ENCODE assay signal across 10 mouse cellular contexts in the genomic region with DNA sequence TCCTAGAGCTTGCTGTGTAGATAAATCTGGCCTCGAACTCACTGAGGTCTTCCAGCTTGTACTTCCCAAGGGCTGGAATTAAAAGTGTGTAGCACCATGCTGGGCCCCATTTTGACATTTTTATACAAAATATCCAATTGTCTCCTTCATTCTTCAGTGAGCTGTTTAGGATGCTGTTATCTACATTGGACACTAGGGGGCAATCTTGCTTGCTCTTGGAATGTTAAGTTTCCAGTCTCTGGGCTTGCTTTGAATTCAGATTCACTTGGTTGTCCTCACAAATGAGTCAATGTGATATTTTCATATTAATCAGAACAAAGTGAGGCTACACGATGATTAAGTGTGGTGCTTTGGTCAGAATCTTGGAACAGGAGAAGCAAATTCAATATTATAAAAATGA. TPM values are rescaled to one million over a fixed set of nuclear protein-coding genes. Genes with fewer than 3 reads are reported as not detected.
DNase-seq lines count a peak whose midpoint lies in the region; ATAC-seq and TF ChIP-seq lines count a peak whose summit lies in the region.
"Had no signal": no experiment of that assay in that cellular context is flagged by ENCODE, and none has a peak within 500 bp of the region (broad histone marks: within the 10 kb centered on the region; RNA-seq: fewer than 3 reads in every experiment).

No protein-coding gene starts in this region.

- ATAC-seq in lung, embryonic 14.5 days (ENCODE audit: insufficient read depth): no peak
- ATAC-seq in hematopoietic stem cell, adult 5-6 weeks (replicated peaks in 1 of 2; ENCODE audit: insufficient read depth in 1 of 2, low FRiP score in 2 of 2, low TSS enrichment in 1 of 2, low read depth in 1 of 2, poor library complexity in 2 of 2, severe bottlenecking in 2 of 2): peak; percentile 54 to 61; a peak in 2 of 4 replicates
- ATAC-seq in stomach, postnatal 0 days (ENCODE audit: low FRiP score, low TSS enrichment): no peak

- WGBS in lung, embryonic 14.5 days: 4% methylated on average over 2 of the region's 2 CpGs
- WGBS in stomach, postnatal 0 days: 4% methylated on average over 2 of the region's 2 CpGs
- whole genome bisulfite sequencing in forebrain, embryonic 10.5 days: 14% methylated on average over 2 of the region's 2 CpGs

- no peaks in the 10 kb centered on the region for H3K9me3 ChIP-seq in lung, embryonic 14.5 days (ENCODE audit: low read depth, low read length)
- no peaks in the 10 kb centered on the region for H3K9me3 ChIP-seq in stomach, postnatal 0 days (ENCODE audit: control insufficient read depth, low read length)
- H3K9me3 ChIP-seq in forebrain, embryonic 10.5 days: no peaks in the 10 kb centered on the region

- H3K36me3 ChIP-seq in lung, embryonic 14.5 days (ENCODE audit: insufficient read depth): peaks cover 18% of the 10 kb centered on the region
- H3K36me3 ChIP-seq in stomach, postnatal 0 days (ENCODE audit: control insufficient read depth, insufficient read depth, low read length): 0 out of 2 replicates have a peak, but pooled peaks cover 2% of the 10 kb centered on the region
- H3K36me3 ChIP-seq in forebrain, embryonic 10.5 days (replicated peaks): peaks cover 17% of the 10 kb centered on the region

- peak; percentile 84 for TF ChIP-seq CTCF in lung, embryonic 14.5 days (IDR thresholded peaks at IDR 0.05; ENCODE audit: low read depth)
- peak; percentile 92 for TF ChIP-seq CTCF in stomach, postnatal 0 days (IDR thresholded peaks at IDR 0.05; ENCODE audit: low read depth)

- DNase-seq in heart, adult 18-20 months: peak; percentile 25 to 57
- DNase-seq in heart, adult 11 months: no peak
- DNase-seq in lung, embryonic 14.5 days: peak; percentile 87
- DNase-seq in lung, adult 18-20 months: no peak
- DNase-seq in ZHBTc4 (ENCODE audit: low read depth, low spot score): peak; percentile 76
- DNase-seq in stomach, postnatal 0 days (ENCODE audit: low spot score): no peak
- no peak for DNase-seq in forebrain, embryonic 10.5 days (ENCODE audit: extremely low spot score, low spot score)

- H3K27ac ChIP-seq in lung, embryonic 14.5 days (ENCODE audit: low read depth): no peak overlapping the region
- no peak overlapping the region for H3K27ac ChIP-seq in stomach, postnatal 0 days (replicated peaks)
- H3K27ac ChIP-seq in forebrain, embryonic 10.5 days: no peak overlapping the region

- H3K27me3 ChIP-seq in lung, embryonic 14.5 days (ENCODE audit: insufficient read depth, low read length): no peaks in the 10 kb centered on the region
- no peaks in the 10 kb centered on the region for H3K27me3 ChIP-seq in stomach, postnatal 0 days (ENCODE audit: control insufficient read depth, insufficient read depth, low read length)
- H3K27me3 ChIP-seq in forebrain, embryonic 10.5 days (ENCODE audit: poor library complexity, severe bottlenecking): no peaks in the 10 kb centered on the region

- H3K9ac ChIP-seq in lung, embryonic 14.5 days: no peak overlapping the region
- H3K9ac ChIP-seq in stomach, postnatal 0 days (ENCODE audit: low read length): no peak overlapping the region

- no peak overlapping the region for H3K4me2 ChIP-seq in lung, embryonic 14.5 days
- H3K4me2 ChIP-seq in stomach, postnatal 0 days (replicated peaks; ENCODE audit: low read depth): no peak overlapping the region

- H3K4me1 ChIP-seq in lung, embryonic 14.5 days (ENCODE audit: insufficient read depth): no peaks in the 10 kb centered on the region
- H3K4me1 ChIP-seq in stomach, postnatal 0 days (replicated peaks; ENCODE audit: control insufficient read depth, insufficient read depth): no peaks in the 10 kb centered on the region
- 0 out of 2 replicates have a peak, but pooled peaks cover 3% of the 10 kb centered on the region for H3K4me1 ChIP-seq in forebrain, embryonic 10.5 days

- H3K4me3 ChIP-seq in lung, embryonic 14.5 days (ENCODE audit: low read depth, low read length): no peak overlapping the region
- H3K4me3 ChIP-seq in stomach, postnatal 0 days (ENCODE audit: low read depth, low read length): no peak overlapping the region
- no peak overlapping the region for H3K4me3 ChIP-seq in forebrain, embryonic 10.5 days

- TF ChIP-seq EP300 in stomach, postnatal 0 days (optimal IDR thresholded peaks at IDR 0.05): no peak

RNA-seq across cellular contexts. Expression of gene Gm10135, which starts 9.6 kb away (rescaled TPM):
- not detected for total RNA-seq in heart, adult 18-20 months (2021)
- not detected in 2 replicates for polyA plus RNA-seq in lung, embryonic 14.5 days (2014; fragmentation: Nextera tagmentation; extraction: Ambion mirVana)
- not detected in 2 replicates for total RNA-seq in hematopoietic stem cell, adult 5-6 weeks (2017)
- not detected in 2 replicates for polyA plus RNA-seq in stomach, postnatal 0 days (2015; fragmentation: Nextera tagmentation; extraction: Ambion mirVana)
- polyA plus RNA-seq in forebrain, embryonic 10.5 days (2016; fragmentation: Nextera tagmentation; extraction: Ambion mirVana): not detected in 2 replicates
- polyA plus RNA-seq: limb, embryonic 11.5 days; stomach, embryonic 14.5 days had no signal

RNA-seq across cellular contexts. Expression of gene Slc10a4, which starts 22.6 kb away (rescaled TPM):
- not detected for total RNA-seq in heart, adult 18-20 months (2021)
- 0.28 and 0.80 TPM in 2 replicates for polyA plus RNA-seq in lung, embryonic 14.5 days (2014; fragmentation: Nextera tagmentation; extraction: Ambion mirVana)
- not detected in 2 replicates for total RNA-seq in hematopoietic stem cell, adult 5-6 weeks (2017)
- 3.9 and 4.1 TPM in 2 replicates for polyA plus RNA-seq in stomach, postnatal 0 days (2015; fragmentation: Nextera tagmentation; extraction: Ambion mirVana)
- 2.2 and 2.4 TPM in 2 replicates for polyA plus RNA-seq in forebrain, embryonic 10.5 days (2016; fragmentation: Nextera tagmentation; extraction: Ambion mirVana)

Comparison
In these comparisons a context has a peak if more than half of its experiments do, and no peak if none do; other contexts are left out.
1. DNase-seq: peak in heart, adult 18-20 months (2 of 2), lung, embryonic 14.5 days (single experiment) and ZHBTc4 (single experiment); none in heart, adult 11 months (single experiment), lung, adult 18-20 months (0 of 2), stomach, postnatal 0 days (single experiment) and forebrain, embryonic 10.5 days (single experiment).
2. ATAC-seq: peak in hematopoietic stem cell, adult 5-6 weeks (2 of 2); none in lung, embryonic 14.5 days (single experiment) and stomach, postnatal 0 days (single experiment).